Mouse (Mus musculus) bone marrow macrophage, adult 2 months (primary cell): ENCODE data around the gene Jade3.

Experiments used
- CTCF ChIP-seq: IDR thresholded peaks from 2 replicates; pipeline ENCODE4 v1.5.1; 2012; ENCODE audit warnings: low read depth, mild to moderate bottlenecking, low read length, moderate library complexity
- POLR2A ChIP-seq: IDR thresholded peaks from 2 replicates; pipeline ENCODE4 v1.6.1; 2012; ENCODE audit warnings: mild to moderate bottlenecking, low read depth, low read length, borderline replicate concordance

DNA sequence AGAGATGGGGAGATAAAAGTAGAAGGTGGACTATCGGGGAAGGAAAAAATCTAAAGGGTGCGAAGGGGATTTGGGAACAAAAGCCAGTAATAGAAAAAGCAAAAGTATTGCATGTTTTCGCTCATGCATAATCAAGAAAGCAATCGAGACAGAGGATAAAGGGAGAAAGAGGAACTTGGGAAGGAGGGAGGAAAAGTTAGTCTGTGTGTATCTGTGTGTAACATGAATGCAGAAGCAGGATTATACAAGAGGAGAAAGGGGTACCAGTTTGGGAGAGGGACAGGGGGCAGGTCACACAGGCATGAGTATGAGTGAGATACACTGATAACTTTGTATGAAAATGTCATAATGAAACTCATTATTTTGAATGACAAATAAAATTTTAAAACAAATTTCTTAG is 14.1 kb upstream of the Jade3 start:
- TF ChIP-seq CTCF (no peak), POLR2A (no peak)
